Mouse (Mus musculus): ENCODE data around the gene Emc3. TPM values are rescaled to one million over a fixed set of nuclear protein-coding genes. Genes with fewer than 3 reads are reported as not detected.

Gene Emc3
- polyA plus RNA-seq, 1 experiment from 2014 or later, result 115 TPM

DNA sequence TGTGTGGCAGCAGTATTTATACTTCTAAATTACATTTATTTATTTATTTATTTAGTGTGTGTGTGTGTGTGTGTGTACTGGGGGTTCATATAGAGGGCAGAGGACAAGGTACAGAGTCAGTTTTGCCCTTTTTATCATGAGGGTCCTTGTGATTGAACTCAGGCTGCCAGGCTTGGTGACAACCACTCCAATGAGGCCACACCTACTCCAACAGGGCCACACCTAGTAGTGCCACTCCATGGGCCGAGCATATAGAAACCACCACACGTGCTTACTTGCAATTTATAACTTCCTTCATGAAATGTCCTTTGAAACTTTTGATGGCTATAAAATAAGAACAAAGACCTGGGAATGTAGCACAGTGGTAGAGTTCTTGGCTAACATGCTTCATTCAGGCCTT lies 58.2 kb downstream of the Emc3 start:
- H3K27ac ChIP-seq (replicated peaks), result no peak overlapping the region
- H3K4me2 ChIP-seq, result no peak overlapping the region
- H3K9ac ChIP-seq, result no peak overlapping the region
- ATAC-seq (ENCODE audit: low FRiP score, low read depth), result no peak
- H3K36me3 ChIP-seq, result no peaks in the 10 kb centered on the region
- no peaks in the 10 kb centered on the region for H3K9me3 ChIP-seq
- peaks cover 18% of the 10 kb centered on the region for H3K27me3 ChIP-seq
- H3K4me1 ChIP-seq (replicated peaks), result peaks cover 14% of the 10 kb centered on the region
- no peak overlapping the region for H3K4me3 ChIP-seq
- 88% methylated on average over 2 of the region's 2 CpGs for WGBS

DNA sequence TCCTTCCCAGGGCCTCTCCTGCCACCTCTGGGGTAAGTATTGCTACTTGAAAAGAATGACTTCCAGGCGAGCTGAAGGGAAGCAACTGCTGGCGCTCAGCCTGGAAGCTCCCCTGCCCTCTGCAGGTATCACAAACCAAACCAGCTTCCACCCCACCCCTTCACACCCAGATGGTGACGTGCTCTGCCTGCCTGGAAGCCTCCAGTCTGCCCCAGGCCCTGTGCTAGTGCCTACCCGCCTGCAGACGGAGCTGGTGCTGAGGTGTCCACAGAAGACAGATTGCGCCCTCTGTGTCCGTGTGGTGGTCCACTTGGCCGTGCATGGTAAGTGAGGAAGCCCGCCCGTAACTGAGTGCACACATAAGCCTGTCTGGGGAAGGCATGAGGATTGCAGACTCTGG lies 59.4 kb downstream of the Emc3 start:
- Histone ChIP-seq H3K36me3 (no peaks in the 10 kb centered on the region), H3K4me3 (no peak overlapping the region), H3K4me2 (no peak overlapping the region), H3K27ac (replicated peaks) (no peak overlapping the region), H3K4me1 (replicated peaks) (peaks cover 14% of the 10 kb centered on the region), H3K9ac (0 out of 2 replicates have a peak overlapping the region, but pooled peaks have one; percentile 9), H3K27me3 (peaks cover 22% of the 10 kb centered on the region), H3K9me3 (no peaks in the 10 kb centered on the region)
- 62% methylated on average over 10 of the region's 10 CpGs for WGBS
- ATAC-seq (ENCODE audit: low FRiP score, low read depth), result no peak

- 0 out of 2 replicates have a peak within 1 kb of the TSS, but pooled peaks have one; percentile 9 for H3K9ac ChIP-seq
- WGBS, result 18% methylated on average over 12 of the region's 12 CpGs
- H3K27ac ChIP-seq (replicated peaks), result no peak within 1 kb of the TSS
- H3K4me2 ChIP-seq, result peak within 1 kb of the TSS; percentile 30
- ATAC-seq (ENCODE audit: low FRiP score, low read depth), result no peak
- peaks cover 22% of the 10 kb centered on the region for H3K27me3 ChIP-seq
- H3K4me1 ChIP-seq (replicated peaks), result peaks cover 14% of the 10 kb centered on the region
- H3K9me3 ChIP-seq, result no peaks in the 10 kb centered on the region
- H3K36me3 ChIP-seq, result no peaks in the 10 kb centered on the region
- H3K4me3 ChIP-seq, result no peak within 1 kb of the TSS
Observed at GRCm38 (mm10) chr6:113471297-113471936, 60.0 kb downstream of the Emc3 start, which contains the start of gene Il17rc. Il17rc (plus strand) TSS chr6:113471427.

DNA sequence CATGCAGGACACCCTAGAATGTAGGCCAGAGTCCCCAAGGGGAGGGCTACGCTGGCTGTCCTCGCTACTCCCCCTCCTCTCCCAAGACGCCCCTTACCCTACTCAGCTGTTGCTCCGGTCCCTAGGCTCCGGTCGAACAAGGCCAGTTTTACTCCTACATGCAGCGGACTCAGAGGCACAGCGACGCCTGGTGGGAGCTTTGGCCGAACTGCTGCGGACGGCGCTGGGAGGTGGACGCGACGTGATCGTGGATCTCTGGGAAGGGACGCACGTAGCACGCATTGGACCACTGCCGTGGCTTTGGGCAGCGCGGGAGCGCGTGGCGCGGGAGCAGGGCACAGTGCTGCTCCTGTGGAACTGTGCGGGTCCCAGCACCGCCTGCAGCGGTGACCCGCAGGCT lies 62.0 kb downstream of the Emc3 start:
- H3K9me3 ChIP-seq, result no peaks in the 10 kb centered on the region
- peaks cover 22% of the 10 kb centered on the region for H3K27me3 ChIP-seq
- peak overlapping the region; percentile 30; the same call in 1 of the 2 replicates for H3K9ac ChIP-seq
- peak; percentile 76 for ATAC-seq (ENCODE audit: low FRiP score, low read depth)
- peak overlapping the region; percentile 38 for H3K4me3 ChIP-seq
- WGBS, result 2% methylated on average over 31 of the region's 31 CpGs
- H3K4me1 ChIP-seq (replicated peaks), result peaks cover 14% of the 10 kb centered on the region
- H3K4me2 ChIP-seq, result peak overlapping the region; percentile 69
- H3K27ac ChIP-seq (replicated peaks), result no peak overlapping the region
- H3K36me3 ChIP-seq, result no peaks in the 10 kb centered on the region

GRCm38 (mm10) chr6:113469021-113469420 lies 62.4 kb downstream of the Emc3 start:
- 11% methylated on average over 9 of the region's 9 CpGs for WGBS
- H3K36me3 ChIP-seq, result no peaks in the 10 kb centered on the region
- peaks cover 22% of the 10 kb centered on the region for H3K27me3 ChIP-seq

GRCm38 (mm10) chr6:113468512-113468911 lies 62.9 kb downstream of the Emc3 start:
- H3K9ac ChIP-seq, result no peak overlapping the region
- H3K4me2 ChIP-seq, result no peak overlapping the region
- peaks cover 22% of the 10 kb centered on the region for H3K27me3 ChIP-seq
- H3K9me3 ChIP-seq, result no peaks in the 10 kb centered on the region
- 58% methylated on average over 3 of the region's 3 CpGs for WGBS
- no peak overlapping the region for H3K4me3 ChIP-seq
- no peak for ATAC-seq (ENCODE audit: low FRiP score, low read depth)
- peaks cover 14% of the 10 kb centered on the region for H3K4me1 ChIP-seq (replicated peaks)
- H3K36me3 ChIP-seq, result no peaks in the 10 kb centered on the region
- H3K27ac ChIP-seq (replicated peaks), result no peak overlapping the region

More at GRCm38 (mm10) chr6:113469021-113469420, 62.4 kb downstream of the Emc3 start:
- no peak overlapping the region for H3K27ac ChIP-seq (replicated peaks)
- H3K4me1 ChIP-seq (replicated peaks), result peaks cover 14% of the 10 kb centered on the region
- ATAC-seq (ENCODE audit: low FRiP score, low read depth), result peak; percentile 54
- H3K9ac ChIP-seq, result peak overlapping the region; percentile 30; the same call in 1 of the 2 replicates
- H3K9me3 ChIP-seq, result no peaks in the 10 kb centered on the region
- H3K4me2 ChIP-seq, result peak overlapping the region; percentile 69
- peak overlapping the region; percentile 38 for H3K4me3 ChIP-seq

DNA sequence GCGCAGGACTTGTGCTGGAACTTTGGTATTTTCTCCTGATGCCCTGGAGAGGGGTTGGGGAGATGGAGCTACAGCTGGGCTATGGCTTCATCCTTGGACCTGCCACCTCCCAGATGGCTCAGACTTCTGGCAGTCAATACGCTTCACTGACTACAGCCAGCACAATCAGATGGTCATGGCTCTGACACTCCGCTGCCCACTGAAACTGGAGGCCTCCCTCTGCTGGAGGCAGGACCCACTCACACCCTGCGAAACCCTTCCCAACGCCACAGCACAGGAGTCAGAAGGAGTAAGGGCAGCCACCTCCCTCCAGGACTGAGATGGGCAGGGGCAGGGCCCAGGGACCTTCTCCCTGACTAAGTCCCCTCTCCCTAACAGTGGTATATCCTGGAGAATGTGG lies 65.8 kb downstream of the Emc3 start:
- WGBS, result 54% methylated on average over 5 of the region's 5 CpGs
- no peak for ATAC-seq (ENCODE audit: low FRiP score, low read depth)
- peaks cover 8% of the 10 kb centered on the region for H3K27me3 ChIP-seq
- no peak overlapping the region for H3K4me3 ChIP-seq
- no peaks in the 10 kb centered on the region for H3K36me3 ChIP-seq
- H3K9ac ChIP-seq, result no peak overlapping the region
- peaks cover 9% of the 10 kb centered on the region for H3K4me1 ChIP-seq (replicated peaks)
- no peak overlapping the region for H3K4me2 ChIP-seq
- H3K27ac ChIP-seq (replicated peaks), result no peak overlapping the region
- H3K9me3 ChIP-seq, result no peaks in the 10 kb centered on the region

Small RNAs within 50 kb of the gene (microRNA-seq; reads per million reads assigned to microRNA genes)
- not detected for gene Gm23365

Other genes starting within 250 kb of the Emc3 start
- 4.8 and 10.2 TPM in 2 replicates for gene Cpne9, start 249.3 kb downstream of the Emc3 start, polyA plus RNA-seq (2015; fragmentation: Nextera tagmentation; extraction: Ambion mirVana)
- 16.3 and 17.1 TPM in 2 replicates for gene Brpf1, start 224.5 kb downstream of the Emc3 start, polyA plus RNA-seq (2015; fragmentation: Nextera tagmentation; extraction: Ambion mirVana)
- gene Ogg1, start 204.7 kb downstream of the Emc3 start, polyA plus RNA-seq (2015; fragmentation: Nextera tagmentation; extraction: Ambion mirVana), result 8.5 and 9.3 TPM in 2 replicates
- gene Camk1, start 187.7 kb downstream of the Emc3 start, polyA plus RNA-seq (2015; fragmentation: Nextera tagmentation; extraction: Ambion mirVana), result 112 and 117 TPM in 2 replicates
- gene Tada3, start 153.8 kb downstream of the Emc3 start, polyA plus RNA-seq (2015; fragmentation: Nextera tagmentation; extraction: Ambion mirVana), result 70.7 and 77.5 TPM in 2 replicates
- gene Arpc4, start 153.5 kb downstream of the Emc3 start, polyA plus RNA-seq (2015; fragmentation: Nextera tagmentation; extraction: Ambion mirVana), result 413 and 423 TPM in 2 replicates
- gene Ttll3, start 142.4 kb downstream of the Emc3 start, polyA plus RNA-seq (2015; fragmentation: Nextera tagmentation; extraction: Ambion mirVana), result 11.1 and 11.3 TPM in 2 replicates
- gene Rpusd3, start 112.3 kb downstream of the Emc3 start, polyA plus RNA-seq (2015; fragmentation: Nextera tagmentation; extraction: Ambion mirVana), result 18.7 and 23.3 TPM in 2 replicates
- not detected in 2 replicates for gene Cidec, start 95.9 kb downstream of the Emc3 start, polyA plus RNA-seq (2015; fragmentation: Nextera tagmentation; extraction: Ambion mirVana)
- gene Jagn1, start 89.1 kb downstream of the Emc3 start, polyA plus RNA-seq (2015; fragmentation: Nextera tagmentation; extraction: Ambion mirVana), result 96.5 and 98.2 TPM in 2 replicates
- 0.09 and 0.21 TPM in 2 replicates for gene Il17re, start 73.2 kb downstream of the Emc3 start, polyA plus RNA-seq (2015; fragmentation: Nextera tagmentation; extraction: Ambion mirVana)
- 3.2 and 4.6 TPM in 2 replicates for gene Il17rc, start 60.2 kb downstream of the Emc3 start, polyA plus RNA-seq (2015; fragmentation: Nextera tagmentation; extraction: Ambion mirVana)
- 77.8 and 92.7 TPM in 2 replicates for gene Creld1, start 48.4 kb downstream of the Emc3 start, polyA plus RNA-seq (2015; fragmentation: Nextera tagmentation; extraction: Ambion mirVana)
- 11.3 and 12.6 TPM in 2 replicates for gene Prrt3, start 29.7 kb downstream of the Emc3 start, polyA plus RNA-seq (2015; fragmentation: Nextera tagmentation; extraction: Ambion mirVana)
- gene Fancd2, start within 50 bp of the Emc3 start, polyA plus RNA-seq (2015; fragmentation: Nextera tagmentation; extraction: Ambion mirVana), result 2.0 and 2.6 TPM in 2 replicates
- gene Fancd2os, start 69.1 kb upstream of the Emc3 start, polyA plus RNA-seq (2015; fragmentation: Nextera tagmentation; extraction: Ambion mirVana), result not detected in 2 replicates
- 244 and 249 TPM in 2 replicates for gene Brk1, start 73.1 kb upstream of the Emc3 start, polyA plus RNA-seq (2015; fragmentation: Nextera tagmentation; extraction: Ambion mirVana)
- 71.2 and 78.7 TPM in 2 replicates for gene Vhl, start 92.3 kb upstream of the Emc3 start, polyA plus RNA-seq (2015; fragmentation: Nextera tagmentation; extraction: Ambion mirVana)
- 2.9 and 3.6 TPM in 2 replicates for gene Irak2, start 106.8 kb upstream of the Emc3 start, polyA plus RNA-seq (2015; fragmentation: Nextera tagmentation; extraction: Ambion mirVana)
- 0.78 and 1.5 TPM in 2 replicates for gene Tatdn2, start 165.4 kb upstream of the Emc3 start, polyA plus RNA-seq (2015; fragmentation: Nextera tagmentation; extraction: Ambion mirVana)
- 0.71 and 0.78 TPM in 2 replicates for gene Ghrl, start 188.2 kb upstream of the Emc3 start, polyA plus RNA-seq (2015; fragmentation: Nextera tagmentation; extraction: Ambion mirVana)
- 200 TPM in 2 replicates for gene Sec13, start 209.1 kb upstream of the Emc3 start, polyA plus RNA-seq (2015; fragmentation: Nextera tagmentation; extraction: Ambion mirVana)